Mouse (Mus musculus) testis, adult 2 months (tissue): ENCODE results near the gene Spsb1. TPM values are rescaled to one million over a fixed set of nuclear protein-coding genes. Genes with fewer than 3 reads are reported as not detected.

ENCODE experiments used
- H3K27ac ChIP-seq: fragments of 200-500 bp; 2 replicates; pipeline ENCODE4 v1.5.1; 2012; ENCODE audit warnings: low read depth, low read length; ENCODE audit not compliant: control insufficient read depth, insufficient read depth
- H3K27me3 ChIP-seq: fragments of 200-500 bp; 2 replicates; pipeline ENCODE4 v1.6.1; 2012; ENCODE audit warnings: mild to moderate bottlenecking, low read length, moderate library complexity; ENCODE audit not compliant: control insufficient read depth, insufficient read depth
- H3K36me3 ChIP-seq: fragments of 200-500 bp; 2 replicates; pipeline ENCODE4 v1.6.1; 2012; ENCODE audit warnings: mild to moderate bottlenecking, low read length; ENCODE audit not compliant: control insufficient read depth, insufficient read depth
- H3K4me1 ChIP-seq: fragments of 200-500 bp; 2 replicates; pipeline ENCODE4 v1.6.1; 2012; ENCODE audit warnings: low read length; ENCODE audit not compliant: control insufficient read depth, insufficient read depth
- H3K4me3 ChIP-seq: fragments of 200-500 bp; 2 replicates; pipeline ENCODE4 v1.5.1; 2012; ENCODE audit warnings: low read depth, mild to moderate bottlenecking, low read length, moderate library complexity, mixed read lengths; ENCODE audit not compliant: control insufficient read depth
- CTCF ChIP-seq: fragments of 200-500 bp; IDR thresholded peaks from 2 replicates; pipeline ENCODE4 v1.5.1; 2012; ENCODE audit warnings: low read depth, mild to moderate bottlenecking, inconsistent platforms, low read length, moderate library complexity; ENCODE audit not compliant: control insufficient read depth, insufficient read depth, insufficient replicate concordance
- POLR2A ChIP-seq: fragments of 200-500 bp; IDR thresholded peaks from 2 replicates; pipeline ENCODE4 v1.6.1; 2012; ENCODE audit warnings: low read depth, mild to moderate bottlenecking, inconsistent platforms, low read length, moderate library complexity; ENCODE audit not compliant: control insufficient read depth
- polyA plus RNA-seq: library from polyadenylated mRNA; depleted of rRNA; stranded (reverse); fragments of >200 nt; gene quantifications from 2 replicates; pipeline ENCODE4 v1.2.3, GENCODE M21; 2012

The Spsb1 gene
- polyA plus RNA-seq, 1 experiment = 71.5 TPM

- no peak overlapping the region for H3K4me3 ChIP-seq
- TF ChIP-seq CTCF (no peak), POLR2A (no peak)
- peak overlapping the region; percentile 36 for H3K27ac ChIP-seq
- no peaks in the 10 kb centered on the region; the same call in 1 of the 2 replicates for H3K4me1 ChIP-seq
- H3K27me3 ChIP-seq = no peaks in the 10 kb centered on the region
- no peaks in the 10 kb centered on the region for H3K36me3 ChIP-seq
Measured at GRCm38 (mm10) chr4:149998786-149999509, 44.1 kb upstream of the Spsb1 start.

GRCm38 (mm10) chr4:149997999-149998398, 43.2 kb upstream of the Spsb1 start:
- no peaks in the 10 kb centered on the region; the same call in 1 of the 2 replicates for H3K4me1 ChIP-seq
- no peak overlapping the region for H3K4me3 ChIP-seq
- H3K27me3 ChIP-seq = no peaks in the 10 kb centered on the region
- H3K27ac ChIP-seq = no peak overlapping the region
- no peaks in the 10 kb centered on the region for H3K36me3 ChIP-seq
- TF ChIP-seq POLR2A (no peak), CTCF (no peak)

- Histone ChIP-seq H3K4me3 (no peak overlapping the region), H3K27ac (peak overlapping the region; percentile 33; the same call in 1 of the 2 replicates), H3K36me3 (no peaks in the 10 kb centered on the region), H3K27me3 (no peaks in the 10 kb centered on the region), H3K4me1 (no peaks in the 10 kb centered on the region; the same call in 1 of the 2 replicates)
- no peak for TF ChIP-seq POLR2A
- no peak for TF ChIP-seq CTCF
Measured at GRCm38 (mm10) chr4:149996440-149996839, 41.6 kb upstream of the Spsb1 start.

GRCm38 (mm10) chr4:149995911-149996310, 41.1 kb upstream of the Spsb1 start:
- Histone ChIP-seq H3K27ac (no peak overlapping the region), H3K36me3 (no peaks in the 10 kb centered on the region), H3K4me1 (peaks cover under 1% of the 10 kb centered on the region; the same call in 1 of the 2 replicates), H3K4me3 (no peak overlapping the region), H3K27me3 (no peaks in the 10 kb centered on the region)
- no peak for TF ChIP-seq POLR2A
- no peak for TF ChIP-seq CTCF

GRCm38 (mm10) chr4:149994218-149994617, 39.4 kb upstream of the Spsb1 start:
- Histone ChIP-seq H3K27ac (no peak overlapping the region), H3K4me1 (peaks cover 7% of the 10 kb centered on the region), H3K4me3 (no peak overlapping the region), H3K27me3 (no peaks in the 10 kb centered on the region), H3K36me3 (no peaks in the 10 kb centered on the region)
- TF ChIP-seq POLR2A = no peak
- no peak for TF ChIP-seq CTCF

GRCm38 (mm10) chr4:149992670-149993032, 37.8 kb upstream of the Spsb1 start:
- no peak for TF ChIP-seq POLR2A
- TF ChIP-seq CTCF = no peak
- H3K4me1 ChIP-seq = peaks cover 14% of the 10 kb centered on the region
- H3K27me3 ChIP-seq = no peaks in the 10 kb centered on the region
- no peak overlapping the region for H3K27ac ChIP-seq
- no peaks in the 10 kb centered on the region for H3K36me3 ChIP-seq
- no peak overlapping the region for H3K4me3 ChIP-seq

- no peaks in the 10 kb centered on the region for H3K27me3 ChIP-seq
- H3K4me1 ChIP-seq = peaks cover 14% of the 10 kb centered on the region
- H3K36me3 ChIP-seq = no peaks in the 10 kb centered on the region
- TF ChIP-seq CTCF (no peak), POLR2A (no peak)
- H3K27ac ChIP-seq = no peak overlapping the region
- H3K4me3 ChIP-seq = no peak overlapping the region
Measured at GRCm38 (mm10) chr4:149991755-149992669, 37.2 kb upstream of the Spsb1 start.
